Mouse (Mus musculus) adrenal gland, postnatal 36 days (tissue): ENCODE results near the gene Piezo1. TPM values are rescaled to one million over a fixed set of nuclear protein-coding genes. Genes with fewer than 3 reads are reported as not detected.

ENCODE experiments used
- DNase-seq, 2 experiments: peaks; one replicate each; pipeline ENCODE4 v3.0.0; 2021; ENCODE audit warnings: mixed read lengths in 1 of 2
- total RNA-seq, 2 experiments: library from RNA; stranded (reverse); gene quantifications; 2 replicates each; pipeline ENCODE4 v1.2.3; 2021

The Piezo1 gene
- total RNA-seq, 2 experiments from 2014 or later = 19.5 to 24.7 TPM

DNA sequence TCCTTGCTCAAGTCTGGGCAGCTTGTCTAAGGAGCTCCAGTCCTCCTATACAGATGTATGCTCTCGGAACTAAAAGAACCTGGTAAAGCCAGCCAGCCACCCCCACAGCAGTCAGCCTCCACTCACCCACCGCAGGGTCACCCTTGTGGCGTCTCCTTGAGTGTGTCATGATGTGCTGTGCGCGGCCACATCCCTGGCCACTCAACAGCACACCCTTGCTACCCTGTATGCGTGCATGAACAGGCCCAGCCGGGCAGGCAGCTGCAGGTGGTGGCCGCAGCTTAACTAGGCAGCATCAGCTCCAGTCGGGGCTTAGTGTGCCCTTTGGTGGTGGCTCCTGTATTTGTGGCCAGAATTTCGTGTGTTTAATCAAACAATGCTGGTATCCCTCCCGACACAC lies 94.0 kb downstream of the Piezo1 start:
- no peak for DNase-seq

DNA sequence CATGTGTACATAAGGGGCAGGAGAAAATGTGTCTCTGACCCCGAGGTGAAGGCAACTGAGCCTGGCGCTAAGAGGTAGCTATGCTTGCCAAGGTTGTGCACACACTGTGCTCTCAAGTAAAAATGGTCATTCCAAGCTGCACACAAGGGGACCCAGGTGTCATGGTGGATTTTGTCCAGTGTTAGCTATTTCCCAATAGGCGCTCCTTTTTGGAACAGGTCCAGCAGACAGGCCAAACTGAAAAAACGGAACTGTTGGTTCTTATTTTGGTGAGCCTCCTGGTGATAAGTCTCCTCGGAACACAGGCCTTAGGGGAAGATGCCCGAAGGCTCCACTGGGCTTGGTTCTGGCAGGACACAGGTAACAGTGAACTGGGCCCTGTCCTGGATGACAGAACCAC lies 96.7 kb downstream of the Piezo1 start:
- no peak for DNase-seq

DNA sequence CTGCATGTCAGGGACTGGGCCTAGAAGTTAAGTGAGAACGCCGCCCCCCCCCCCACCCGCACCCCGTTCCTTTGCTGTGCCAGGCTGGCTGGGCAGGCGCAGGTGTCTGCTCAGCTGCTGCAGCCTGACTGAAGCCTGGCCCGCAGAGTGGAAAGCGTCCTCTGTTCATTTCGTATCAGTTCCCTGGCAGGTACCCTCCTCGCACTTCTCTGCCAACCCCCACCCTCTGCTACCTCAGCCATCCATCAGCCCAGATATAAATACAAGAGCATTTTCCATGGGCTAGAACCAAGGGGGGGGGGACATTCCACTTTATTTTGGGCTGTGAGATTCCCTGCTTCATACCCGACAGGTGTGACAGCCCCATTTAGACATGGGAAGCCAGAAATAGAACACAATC lies 99.0 kb downstream of the Piezo1 start:
- DNase-seq = no peak

DNA sequence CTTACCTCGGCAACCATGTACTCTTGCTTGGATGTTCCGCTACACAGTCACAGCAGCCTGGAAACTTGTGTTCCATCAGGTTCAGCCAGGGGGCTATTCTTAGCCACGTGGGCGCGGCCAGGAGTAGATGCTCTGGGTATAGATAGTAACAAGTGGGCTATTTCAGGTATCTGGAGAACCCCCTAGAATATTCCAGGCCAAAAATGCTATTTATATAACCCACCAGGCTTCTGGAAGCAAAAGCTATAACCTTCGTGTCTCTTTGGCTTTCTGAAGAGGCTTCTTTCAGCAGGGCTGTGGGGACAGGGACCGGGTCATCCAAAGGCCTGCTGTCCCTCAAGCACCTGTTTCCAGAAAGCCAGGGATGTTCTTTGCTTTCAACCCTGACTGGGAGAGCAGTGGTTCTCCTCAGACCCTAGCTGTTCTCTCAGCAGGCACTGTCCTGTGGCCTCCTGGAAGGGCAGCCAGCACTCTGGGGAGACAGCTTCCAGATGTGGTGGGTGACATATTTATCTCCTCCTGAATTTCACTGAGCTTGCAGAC lies 99.9 kb downstream of the Piezo1 start:
- DNase-seq = no peak

DNA sequence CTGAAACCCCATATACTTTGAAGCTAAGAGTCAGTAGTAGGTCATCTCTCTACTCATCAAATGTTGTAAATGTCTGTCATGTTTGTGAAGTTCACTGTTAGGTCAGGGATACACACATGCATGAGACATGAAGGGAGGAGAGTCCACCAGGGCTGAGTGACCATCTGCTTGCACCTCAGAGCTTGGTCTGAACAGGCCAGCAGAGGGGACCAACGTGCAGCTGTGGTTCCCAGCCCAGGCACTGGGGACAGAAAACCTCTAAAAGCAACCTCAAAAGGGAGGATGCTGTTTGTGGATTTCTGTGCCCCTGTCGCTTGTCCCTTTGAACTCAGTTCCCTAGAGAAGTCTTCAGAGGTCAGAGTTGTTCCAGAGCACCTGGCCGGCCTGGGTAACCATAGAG lies 105.9 kb downstream of the Piezo1 start:
- no peak for DNase-seq

DNA sequence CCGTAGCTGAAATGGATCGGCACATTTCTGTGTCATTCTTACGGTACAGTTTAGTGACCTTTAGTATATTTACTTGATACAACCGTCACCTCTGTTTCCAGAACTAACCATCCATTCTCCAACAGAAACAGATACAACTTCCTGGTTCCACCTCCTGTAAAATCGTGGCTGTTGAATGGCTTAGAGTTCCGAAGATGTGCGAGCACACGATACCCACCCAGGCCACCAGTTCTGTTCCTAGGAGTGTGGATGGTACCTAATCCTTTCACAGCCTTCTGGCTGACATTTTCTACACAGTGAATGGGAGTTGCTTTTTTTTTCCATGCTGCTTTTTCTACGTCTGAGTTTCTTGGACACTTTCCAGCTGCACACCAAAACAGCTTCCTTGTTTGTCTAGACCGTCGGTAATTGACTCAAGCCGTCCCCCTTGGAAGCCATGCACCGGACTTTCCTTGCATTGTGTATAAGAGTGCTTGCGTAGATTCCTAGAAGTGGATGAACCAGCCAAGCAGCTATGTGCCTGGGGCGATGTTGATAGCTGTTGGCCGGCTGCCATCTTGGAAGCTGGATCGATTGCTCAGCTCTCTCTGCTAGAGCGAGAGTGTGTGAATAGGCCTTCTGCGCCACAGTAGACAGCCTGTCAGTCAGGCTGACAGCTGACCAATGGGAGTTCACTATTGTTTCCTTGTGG lies 106.9 kb downstream of the Piezo1 start:
- DNase-seq = peak; percentile 89 to 90

DNA sequence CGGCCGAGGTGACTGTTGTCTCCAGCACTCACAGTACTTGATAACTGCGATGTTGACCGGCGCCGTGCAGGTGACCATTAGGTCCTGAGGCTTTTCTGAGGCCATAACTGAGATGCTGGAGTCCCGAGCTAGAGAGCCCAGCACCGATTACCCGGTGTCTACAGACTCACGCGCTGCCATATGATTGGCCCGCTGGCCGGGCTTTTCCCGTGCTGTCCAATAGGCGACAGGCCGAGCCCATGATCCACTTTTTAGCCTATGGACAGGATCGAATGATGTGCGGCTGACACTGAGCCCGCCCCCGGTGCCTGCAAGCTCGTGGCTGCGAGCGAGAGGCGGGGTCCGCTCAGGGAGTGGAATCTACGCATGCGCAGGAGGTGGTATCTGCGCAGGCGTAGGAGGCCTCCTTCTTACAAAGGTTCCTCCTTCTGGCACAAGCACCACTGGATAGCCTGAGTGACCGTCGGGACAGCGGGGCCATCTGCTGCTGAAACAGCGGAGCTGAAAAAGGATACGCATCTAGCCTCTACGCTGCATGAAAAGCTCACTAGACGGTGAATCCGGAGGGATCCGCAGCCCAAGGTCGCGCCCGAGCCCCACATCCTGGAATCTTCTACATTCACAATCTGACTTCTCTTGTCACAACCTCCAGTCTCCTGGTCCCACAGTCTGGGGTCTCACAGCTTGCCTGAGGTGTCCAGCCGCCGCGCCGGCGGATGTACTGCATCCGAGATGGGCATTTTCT lies 107.7 kb downstream of the Piezo1 start, which contains the start of gene Mvd:
Gene Mvd (minus strand): TSS at position 161 of the 745 bp plus-strand sequence.
- DNase-seq = peak; percentile 99

DNA sequence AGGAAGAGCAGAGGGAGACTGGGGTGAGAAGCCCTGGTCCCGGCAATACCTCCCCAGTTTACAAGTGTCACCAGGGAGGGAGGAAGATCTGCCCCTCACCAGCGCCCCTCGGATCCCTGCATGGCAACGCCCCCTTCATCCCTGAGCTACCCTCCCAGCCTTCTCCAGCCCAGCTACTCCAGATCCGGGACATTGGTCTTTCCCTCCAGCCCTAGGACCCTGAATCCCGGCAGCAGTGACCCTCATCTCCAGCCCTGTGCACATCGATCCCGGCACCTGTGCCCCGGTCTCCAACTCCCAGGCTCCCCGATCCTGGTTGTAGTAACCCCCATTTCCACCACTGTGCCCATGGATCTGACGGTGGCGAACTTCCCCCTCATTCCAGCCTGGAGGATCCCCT lies 108.3 kb downstream of the Piezo1 start:
- no peak for DNase-seq

DNA sequence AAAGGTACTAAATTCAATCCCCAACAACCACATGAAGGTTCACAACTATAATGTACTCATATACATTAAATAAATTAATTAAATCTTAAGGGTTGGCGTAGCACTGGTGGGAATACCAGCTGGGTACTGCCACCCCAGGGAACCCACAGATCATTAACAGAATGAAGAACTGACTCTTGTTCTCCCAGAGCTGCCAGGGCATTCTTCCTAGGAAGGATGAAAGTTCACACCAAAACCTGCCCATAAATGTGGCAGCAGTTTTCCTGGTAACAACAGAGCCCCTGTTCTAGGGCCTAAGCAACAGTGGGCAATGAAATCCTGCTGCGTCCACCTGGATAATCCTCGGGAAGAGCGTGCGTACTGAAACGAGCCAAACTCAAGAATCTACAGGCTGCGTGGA lies 108.8 kb downstream of the Piezo1 start:
- no peak for DNase-seq

DNA sequence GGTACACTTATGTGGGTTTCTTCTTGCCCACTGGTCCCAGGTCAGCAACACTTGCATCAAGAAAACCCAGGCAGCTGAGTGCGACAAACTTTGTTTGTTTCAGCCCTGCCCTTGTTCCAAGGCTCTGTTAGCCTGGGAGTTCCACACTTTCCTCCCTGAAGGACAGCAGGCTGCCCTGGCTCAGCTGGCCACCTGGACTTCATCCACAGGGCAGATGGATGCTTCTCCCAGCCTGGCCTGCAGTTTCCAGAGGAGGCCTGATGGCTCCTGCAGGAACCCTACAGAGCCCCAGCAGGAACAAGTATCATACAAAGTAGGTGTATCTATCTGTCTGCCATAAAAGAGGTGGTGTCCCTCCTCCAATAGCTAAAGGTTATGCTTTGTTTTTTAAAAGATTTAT lies 109.8 kb downstream of the Piezo1 start:
- DNase-seq = no peak

DNA sequence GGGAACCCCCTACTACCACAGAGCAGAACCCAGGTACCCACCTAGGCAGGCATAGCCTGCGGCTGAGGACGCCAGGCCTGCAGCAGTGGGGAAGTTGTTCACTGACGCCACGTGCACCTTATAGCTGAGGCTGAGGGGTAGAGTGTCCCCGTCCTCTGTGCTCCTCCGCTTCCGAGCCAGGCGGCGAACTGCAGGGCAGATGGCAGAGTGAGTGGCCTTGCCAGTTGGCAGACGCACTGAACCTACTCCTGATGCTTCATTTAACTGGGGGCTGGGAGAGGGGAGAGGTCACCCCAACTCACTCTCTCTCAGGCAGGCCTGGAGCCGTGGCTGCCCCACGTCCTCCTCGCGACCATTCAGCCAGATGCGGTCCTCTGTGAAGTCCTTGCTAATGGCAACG lies 111.8 kb downstream of the Piezo1 start:
- DNase-seq = no peak

DNA sequence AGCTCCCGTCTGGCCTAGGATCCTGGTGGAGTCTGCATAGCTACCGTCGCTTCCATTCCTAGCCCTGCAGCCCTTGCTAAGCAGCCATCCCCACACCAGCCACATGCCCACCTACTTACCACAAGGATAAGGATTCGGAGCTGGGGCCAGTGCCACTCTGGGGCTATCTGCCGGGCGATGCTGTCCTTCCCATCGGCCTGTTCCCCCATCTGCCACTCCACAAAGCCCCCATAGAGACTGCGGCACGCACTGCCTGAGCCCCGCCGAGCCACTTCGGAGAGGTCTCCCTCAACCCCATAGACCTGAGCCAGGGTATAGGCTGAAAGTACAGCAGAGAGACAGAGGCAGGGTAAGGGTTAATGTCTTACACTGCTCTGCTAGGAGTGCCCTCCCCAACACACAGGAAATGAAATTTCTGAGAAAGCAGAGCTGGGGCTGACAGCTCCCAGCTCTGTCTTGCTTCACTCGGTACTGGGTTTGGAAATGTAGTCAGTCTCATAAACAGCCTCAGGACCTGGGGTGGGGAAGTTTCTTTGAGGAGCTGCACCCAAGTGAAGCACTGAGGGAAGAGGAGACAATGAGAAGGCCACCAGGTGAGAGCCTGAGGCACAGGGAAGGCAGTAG lies 113.3 kb downstream of the Piezo1 start:
- DNase-seq = no peak

DNA sequence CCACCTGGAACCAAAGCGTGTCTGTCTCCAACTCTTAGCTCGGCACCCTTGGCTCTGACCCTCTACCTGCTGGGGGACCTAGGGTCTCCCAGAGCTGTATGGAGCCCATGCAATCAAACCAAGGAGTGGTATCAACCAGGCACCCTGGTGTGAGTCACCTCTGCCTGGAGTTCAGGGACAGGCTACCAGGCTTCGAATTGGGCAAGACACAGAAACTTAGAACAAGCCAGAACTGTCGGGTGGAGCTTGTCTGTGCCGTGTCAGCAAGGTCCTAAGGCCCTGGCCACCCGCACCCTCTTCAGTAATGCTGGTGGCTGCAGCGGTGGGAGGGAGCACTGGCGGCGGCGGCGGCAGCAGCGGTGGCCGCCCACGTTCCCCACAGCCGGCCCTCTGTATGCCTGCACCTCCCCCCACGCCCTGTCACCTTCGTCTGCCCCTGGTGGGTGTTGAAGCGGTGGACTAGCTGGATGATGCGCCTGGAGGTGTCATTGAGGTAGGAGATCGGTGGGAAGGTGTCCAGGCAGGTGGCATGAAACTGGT lies 114.5 kb downstream of the Piezo1 start:
- DNase-seq = peak in 1 of 2 experiments; percentile 50

DNA sequence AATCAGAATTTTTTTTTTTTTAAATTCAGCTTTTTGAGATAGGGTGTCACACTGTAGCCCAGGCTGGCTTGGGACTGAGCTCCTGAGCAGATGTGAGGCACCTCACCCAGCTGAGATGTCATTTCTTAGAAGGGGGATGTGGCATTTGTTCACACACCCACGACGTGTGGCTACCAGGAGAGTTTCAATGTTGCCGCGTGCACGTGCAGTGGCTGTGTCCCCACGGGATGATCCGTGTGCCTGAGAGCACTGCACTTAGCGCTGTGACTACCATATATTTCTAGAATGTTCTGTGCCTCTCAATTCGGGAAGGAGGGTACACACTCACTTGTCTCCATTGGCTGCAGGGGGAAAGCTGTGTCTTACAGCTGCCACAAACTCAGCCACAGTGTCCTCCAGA lies 115.0 kb downstream of the Piezo1 start:
- no peak for DNase-seq

DNA sequence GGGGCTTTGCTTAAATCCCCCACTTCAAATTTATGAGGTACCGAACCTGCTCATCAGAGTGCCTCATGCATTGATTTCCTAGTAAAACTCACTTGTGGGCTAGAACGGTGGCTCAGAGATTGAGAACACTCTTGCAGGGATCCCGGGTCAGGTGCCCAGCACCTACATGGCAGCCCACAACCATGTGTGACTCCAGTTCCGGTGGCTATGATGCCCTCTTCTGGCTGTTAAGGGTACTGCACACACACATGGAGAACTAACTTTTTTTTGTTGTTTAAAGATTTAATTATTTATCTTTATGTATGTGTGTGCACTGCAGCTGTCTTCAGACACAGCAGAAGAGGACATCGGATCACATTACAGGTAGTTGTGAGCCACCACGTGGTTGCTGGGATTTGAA lies 115.8 kb downstream of the Piezo1 start:
- no peak for DNase-seq

DNA sequence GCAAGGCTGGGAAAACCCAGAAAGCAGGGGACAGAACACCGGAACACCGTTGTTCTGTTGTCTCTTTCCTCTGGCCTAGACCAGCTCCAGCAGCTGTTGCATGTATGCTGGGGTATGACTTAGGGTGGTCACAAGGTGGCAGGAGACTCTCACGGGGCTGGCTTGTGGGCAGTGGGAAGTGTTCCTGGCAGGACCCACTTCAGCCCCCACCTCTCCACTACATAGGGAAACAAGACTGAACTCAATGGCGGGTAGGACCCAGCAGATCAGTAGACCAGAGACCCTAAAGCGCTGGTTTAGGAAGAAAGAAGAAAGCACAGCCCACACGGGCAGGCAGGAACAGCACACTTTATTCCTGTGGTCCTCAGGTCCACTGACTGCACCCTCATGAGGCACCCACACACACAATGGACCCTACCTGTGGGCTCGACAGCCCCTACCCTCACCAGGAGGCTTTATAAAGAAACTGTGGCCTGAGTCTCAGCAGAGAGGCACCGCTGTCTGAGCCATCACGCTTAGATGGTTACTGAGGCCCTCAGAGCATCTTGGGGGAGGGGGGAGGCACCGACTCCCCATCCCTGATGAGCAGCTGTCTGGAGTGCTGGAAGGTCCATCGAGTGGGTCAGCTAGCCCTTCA lies 117.7 kb downstream of the Piezo1 start:
- no peak for DNase-seq

DNA sequence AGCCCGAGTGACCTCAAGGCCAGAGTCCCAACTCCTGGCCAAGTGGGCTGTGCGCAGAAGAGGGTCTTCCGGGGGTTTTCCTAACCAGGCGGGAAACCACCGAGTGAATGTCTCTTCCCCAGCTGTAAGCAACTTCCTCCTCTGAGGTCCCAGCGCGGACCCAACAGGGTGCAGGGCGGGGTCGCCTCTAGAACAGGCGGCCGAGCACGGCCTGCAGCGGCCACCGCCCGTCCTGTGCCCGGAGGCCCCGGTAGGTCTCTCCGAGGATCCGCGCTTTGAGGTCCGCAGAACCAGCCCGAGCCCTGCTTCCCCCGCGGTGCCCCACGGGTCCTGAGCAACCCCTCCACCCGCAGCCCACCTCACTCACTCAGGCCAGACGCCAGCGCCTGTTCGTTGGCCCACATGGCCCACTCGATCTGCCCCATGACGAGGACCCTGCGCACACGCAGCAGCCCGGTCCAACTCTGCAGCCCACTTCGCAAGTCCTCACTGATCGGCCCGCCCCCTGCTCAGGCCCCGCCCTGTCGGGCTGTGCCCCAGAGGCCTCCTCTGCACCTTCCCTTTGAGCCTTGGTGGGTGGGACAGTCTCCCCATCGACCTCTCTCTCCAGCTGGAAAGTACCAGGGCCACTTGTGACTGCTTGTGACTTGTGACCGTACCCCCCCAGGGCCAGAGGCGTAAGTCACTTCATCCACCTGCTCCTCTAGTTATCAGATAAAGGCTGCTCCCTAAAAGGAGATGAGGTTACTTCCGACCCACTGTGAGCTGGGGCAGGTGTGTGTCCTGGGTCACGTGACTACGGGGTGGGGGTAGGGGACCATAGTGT lies 118.5 kb downstream of the Piezo1 start, which contains the start of gene Cyba:
Gene Cyba (minus strand): TSS at position 488 of the 826 bp plus-strand sequence.
- DNase-seq = peak; percentile 77 to 87
